Mouse (Mus musculus) megakaryocyte, embryonic 14.5 days (primary cell): ENCODE results near the gene Cldn13.

Source experiments
- FLI1 ChIP-seq: IDR thresholded peaks from 2 replicates; pipeline ENCODE4 v1.6.1; 2012; ENCODE audit warnings: low read length, inconsistent platforms, mixed read lengths
- GATA1 ChIP-seq: IDR thresholded peaks from 3 replicates; pipeline ENCODE4 v1.6.1; 2012; ENCODE audit warnings: mixed read lengths, low read length, inconsistent platforms, borderline replicate concordance

DNA sequence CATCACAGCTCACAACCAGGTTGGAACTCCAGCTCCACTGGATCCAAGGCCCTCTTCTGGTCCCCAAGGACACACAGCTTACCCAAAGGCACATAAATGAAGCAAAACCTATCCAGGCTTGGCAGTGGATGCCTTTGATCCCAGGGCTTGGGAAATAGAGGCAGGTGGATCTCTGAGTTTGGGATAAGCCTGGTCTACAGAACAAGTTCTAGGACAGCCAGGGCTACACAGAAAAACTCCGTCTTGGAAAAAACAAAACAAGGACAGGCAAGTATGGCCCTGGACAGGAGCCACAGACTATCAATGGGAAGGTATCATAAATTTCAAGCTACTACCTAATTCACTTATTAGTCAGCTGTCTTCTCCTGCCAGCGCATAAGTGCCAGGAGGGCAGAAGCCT lies 46.2 kb upstream of the Cldn13 start:
- TF ChIP-seq FLI1 (no peak), GATA1 (no peak)
